Comparison of ENCODE assay signal across 26 mouse cellular contexts in the genomic region with DNA sequence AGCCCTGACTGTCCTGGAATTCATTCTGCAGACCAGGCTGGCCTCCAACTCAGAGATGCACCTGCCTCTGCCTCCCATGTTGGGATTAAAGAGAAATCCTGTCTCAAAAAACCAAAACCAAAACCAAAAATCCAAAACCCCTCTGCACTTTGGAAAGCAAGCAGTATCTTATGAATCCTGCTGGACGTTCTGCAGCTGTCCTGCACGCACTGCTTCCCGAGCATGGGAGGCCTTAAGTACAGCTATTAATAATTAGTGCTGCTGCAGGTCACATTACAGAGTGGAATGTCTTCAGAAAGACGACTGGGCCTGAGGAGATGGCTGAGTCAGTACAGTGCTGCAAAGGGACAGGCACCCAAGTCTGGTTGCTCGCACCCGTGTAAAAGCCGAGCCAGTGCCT.
"Had no signal": no experiment of that assay in that cellular context is flagged by ENCODE, and none has a peak within 500 bp of the region (broad histone marks: within the 10 kb centered on the region; RNA-seq: fewer than 3 reads in every experiment).

No protein-coding gene starts in this region.

- H3K4me3 ChIP-seq: embryonic facial prominence, embryonic 10.5 days; embryonic facial prominence, embryonic 12.5 days; embryonic facial prominence, embryonic 13.5 days; embryonic facial prominence, embryonic 15.5 days; erythroblast, embryonic 14.5 days; forebrain, embryonic 10.5 days; forebrain, embryonic 12.5 days; forebrain, embryonic 13.5 days; forebrain, embryonic 15.5 days; gastrocnemius, adult 2 months; heart, adult 2 months had no signal

- H3K27me3 ChIP-seq: embryonic facial prominence, embryonic 12.5 days; embryonic facial prominence, embryonic 13.5 days; embryonic facial prominence, embryonic 15.5 days; forebrain, embryonic 12.5 days; forebrain, embryonic 13.5 days; forebrain, embryonic 15.5 days had no signal

- H3K4me2 ChIP-seq: embryonic facial prominence, embryonic 12.5 days; embryonic facial prominence, embryonic 13.5 days; embryonic facial prominence, embryonic 15.5 days; forebrain, embryonic 12.5 days; forebrain, embryonic 13.5 days; forebrain, embryonic 15.5 days had no signal

- H3K27ac ChIP-seq: embryonic facial prominence, embryonic 10.5 days; embryonic facial prominence, embryonic 12.5 days; embryonic facial prominence, embryonic 13.5 days; embryonic facial prominence, embryonic 15.5 days; forebrain, embryonic 10.5 days; forebrain, embryonic 12.5 days; forebrain, embryonic 13.5 days; forebrain, embryonic 15.5 days; gastrocnemius, adult 2 months; heart, adult 2 months had no signal

- H3K4me1 ChIP-seq: embryonic facial prominence, embryonic 10.5 days; forebrain, embryonic 10.5 days; forebrain, embryonic 12.5 days; forebrain, embryonic 13.5 days had no signal

- DNase-seq: cerebellum, adult 2 months; cerebellum, adult 8-10 months; cerebellum, adult 9-10 months; cerebellum, adult 9-11 months; cerebellum, postnatal 10 days; cerebellum, postnatal 14 days; cerebellum, postnatal 25 days; cerebellum, postnatal 36 days; embryo, embryonic 11 days; forebrain, postnatal 0 days; gastrocnemius, adult 2 months; gastrocnemius, postnatal 10 days; gastrocnemius, postnatal 14 days; gastrocnemius, postnatal 25 days; gastrocnemius, postnatal 36 days; heart, adult 18-20 months; heart, adult 2 months had no signal

- H3K9me3 ChIP-seq: embryonic facial prominence, embryonic 10.5 days; embryonic facial prominence, embryonic 12.5 days; embryonic facial prominence, embryonic 13.5 days; embryonic facial prominence, embryonic 15.5 days; forebrain, embryonic 10.5 days; forebrain, embryonic 12.5 days; forebrain, embryonic 13.5 days; forebrain, embryonic 15.5 days had no signal
